Mouse (Mus musculus) layer of hippocampus, adult 6 months (tissue): Measurements from ENCODE around the gene Calcrl. TPM values are rescaled to one million over a fixed set of nuclear protein-coding genes. Genes with fewer than 3 reads are reported as not detected.

ENCODE experiments used
- long read RNA-seq, 2 experiments: library from polyadenylated mRNA; unstranded; transcript quantifications; one replicate each; pipeline ENCODE4 v2.0.0; 2019 to 2020
- polyA plus RNA-seq: library from polyadenylated mRNA; unstranded; fragments of <200 nt; fragmentation: Nextera tagmentation; gene quantifications from 2 replicates; pipeline ENCODE4 v1.2.3, GENCODE M21; 2021

Calcrl gene
- 2.3 and 3.1 TPM in 2 replicates for polyA plus RNA-seq
- long read RNA-seq, experiment 1, partial matches to known transcripts = 0 of 1 reads
- long read RNA-seq, experiment 1, other reads (novel, unspliced or antisense) = 1 of 1 reads
- long read RNA-seq, experiment 2, partial matches to known transcripts = 1 of 3 reads
- long read RNA-seq, experiment 2, other reads (novel, unspliced or antisense) = 2 of 3 reads

DNA sequence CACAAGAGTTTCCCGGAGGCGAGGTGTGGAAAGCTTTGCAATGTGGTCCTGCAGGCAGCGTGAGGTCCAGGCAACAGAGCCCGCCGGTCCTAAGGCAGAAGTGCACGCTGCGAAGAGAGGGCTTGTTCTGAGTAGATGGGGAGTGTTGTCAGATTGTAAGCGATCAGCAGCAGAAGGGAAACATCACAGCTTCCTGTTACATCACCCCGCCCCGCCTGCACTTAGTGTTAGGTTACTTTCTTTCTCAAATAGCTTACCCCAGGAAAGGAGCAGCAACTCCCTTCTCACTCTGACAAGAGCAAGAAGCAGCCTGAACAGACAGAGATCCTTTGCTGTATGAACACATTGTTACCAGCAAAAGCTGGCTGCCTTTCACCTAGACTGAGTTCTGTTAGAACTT, at the start of gene Calcrl:
Gene Calcrl, minus strand, starts transcription at position 274 of the 400 bp plus-strand sequence.

Other genes with a start within 250 kb of the Calcrl start
- gene Tfpi, start 51.4 kb upstream of the Calcrl start, polyA plus RNA-seq = 1.9 and 2.7 TPM in 2 replicates
- 5.5 and 5.8 TPM in 2 replicates for gene Ctnnd1, start 225.4 kb upstream of the Calcrl start, polyA plus RNA-seq
- not detected in 2 replicates for gene Btbd18, start 233.7 kb upstream of the Calcrl start, polyA plus RNA-seq
- gene Selenoh, start 245.4 kb upstream of the Calcrl start, polyA plus RNA-seq = 85.4 and 90.3 TPM in 2 replicates